Mouse (Mus musculus) liver, embryonic 11.5 days (tissue): ENCODE data around the gene Krtap29-1. TPM values are rescaled to one million over a fixed set of nuclear protein-coding genes. Genes with fewer than 3 reads are reported as not detected.

ENCODE experiments used
- ATAC-seq: fragments of 200-750 bp; cut with Nextera tagmentation; replicated peaks from 2 replicates; pipeline ENCODE4 v1.8.0; 2017; ENCODE audit warnings: moderate number of reproducible peaks, mild to moderate bottlenecking, moderate TSS enrichment, moderate library complexity; ENCODE audit not compliant: low FRiP score
- DNase-seq: peaks from one replicate; pipeline ENCODE4 v3.0.0-alpha.2; 2017; ENCODE audit warnings: low spot score
- H3K27ac ChIP-seq: fragments of 300-500 bp; sonication (generic); 2 replicates; pipeline ENCODE4 v1.5.1; 2014; ENCODE audit warnings: mild to moderate bottlenecking, low read depth, low read length, control low read depth
- H3K27me3 ChIP-seq: fragments of 300-500 bp; sonication (generic); replicated peaks from 2 replicates; pipeline ENCODE4 v1.6.1; 2014; ENCODE audit warnings: low read length, mixed read lengths; ENCODE audit not compliant: control insufficient read depth, insufficient read depth
- H3K36me3 ChIP-seq: fragments of 300-500 bp; sonication (generic); 2 replicates; pipeline ENCODE4 v1.6.1; 2014; ENCODE audit warnings: mild to moderate bottlenecking, low read length, moderate library complexity, mixed read lengths; ENCODE audit not compliant: control insufficient read depth, insufficient read depth
- H3K4me1 ChIP-seq: fragments of 300-500 bp; sonication (generic); replicated peaks from 2 replicates; pipeline ENCODE4 v1.6.1; 2014; ENCODE audit warnings: low read length, mixed read lengths; ENCODE audit not compliant: control insufficient read depth, insufficient read depth
- H3K4me2 ChIP-seq: fragments of 300-500 bp; sonication (generic); 2 replicates; pipeline ENCODE4 v1.6.1; 2014; ENCODE audit warnings: mild to moderate bottlenecking, control low read depth, moderate library complexity
- H3K4me3 ChIP-seq: fragments of 300-500 bp; sonication (generic); 2 replicates; pipeline ENCODE4 v1.5.1; 2014; ENCODE audit warnings: low read depth, low read length, control low read depth
- H3K9ac ChIP-seq: fragments of 300-500 bp; sonication (generic); 2 replicates; pipeline ENCODE4 v1.6.1; 2014; ENCODE audit warnings: low read depth, low read length, control low read depth
- H3K9me3 ChIP-seq: fragments of 300-500 bp; sonication (generic); 2 replicates; pipeline ENCODE4 v1.6.1; 2016; ENCODE audit warnings: low read length, inconsistent platforms, mixed read lengths; ENCODE audit not compliant: control insufficient read depth
- WGBS: fragments of 180-500 bp; shearing (Covaris S2); extraction: QIAGEN DNeasy Blood & Tissue Kit; methylation state at CpG from one replicate; pipeline ENCODE4 v1.1.7; 2014; 5-methylcytosine and 5-hydroxymethylcytosine counted together
- polyA plus RNA-seq: library from polyadenylated mRNA; unstranded; fragments of >200 nt; fragmentation: Nextera tagmentation; extraction: Ambion mirVana; gene quantifications from 2 replicates; pipeline ENCODE4 v1.2.1, GENCODE M21; 2014

Krtap29-1 gene
- polyA plus RNA-seq, 1 experiment from 2014 or later = not detected

GRCm38 (mm10) chr11:100004846-100005245 is 26.0 kb upstream of the Krtap29-1 start:
- Histone ChIP-seq H3K27ac (no peak overlapping the region), H3K9ac (no peak overlapping the region), H3K4me3 (no peak overlapping the region), H3K36me3 (no peaks in the 10 kb centered on the region), H3K4me2 (no peak overlapping the region), H3K9me3 (no peaks in the 10 kb centered on the region), H3K27me3 (no peaks in the 10 kb centered on the region), H3K4me1 (no peaks in the 10 kb centered on the region)
- no peak for DNase-seq
- ATAC-seq = no peak
- WGBS = 29% methylated on average over 6 of the region's 6 CpGs

- H3K36me3 ChIP-seq = no peaks in the 10 kb centered on the region
- H3K27me3 ChIP-seq = no peaks in the 10 kb centered on the region
- no peak overlapping the region for H3K27ac ChIP-seq
- no peak overlapping the region for H3K4me3 ChIP-seq
- no peak overlapping the region for H3K4me2 ChIP-seq
- DNase-seq (no peak), ATAC-seq (no peak)
- no peak overlapping the region for H3K9ac ChIP-seq
- H3K4me1 ChIP-seq = no peaks in the 10 kb centered on the region
- no peaks in the 10 kb centered on the region for H3K9me3 ChIP-seq
- WGBS = 84% methylated on average over 7 of the region's 7 CpGs
Observed at GRCm38 (mm10) chr11:99999091-99999490, 20.2 kb upstream of the Krtap29-1 start.

- no peak overlapping the region for H3K4me2 ChIP-seq
- no peaks in the 10 kb centered on the region for H3K9me3 ChIP-seq
- no peak for DNase-seq
- no peak overlapping the region for H3K27ac ChIP-seq
- H3K4me3 ChIP-seq = no peak overlapping the region
- 57% methylated on average over 4 of the region's 4 CpGs for WGBS
- no peaks in the 10 kb centered on the region for H3K4me1 ChIP-seq
- no peak overlapping the region for H3K9ac ChIP-seq
- no peaks in the 10 kb centered on the region for H3K27me3 ChIP-seq
- ATAC-seq = no peak
- H3K36me3 ChIP-seq = no peaks in the 10 kb centered on the region
Observed at GRCm38 (mm10) chr11:99994384-99994661, 15.5 kb upstream of the Krtap29-1 start.

GRCm38 (mm10) chr11:99993620-99994383 is 14.9 kb upstream of the Krtap29-1 start, which contains the start of gene Krtap17-1:
Krtap17-1 (minus strand) TSS chr11:99993994.
- Histone ChIP-seq H3K4me2 (no peak within 1 kb of the TSS), H3K4me3 (no peak within 1 kb of the TSS), H3K27ac (no peak within 1 kb of the TSS), H3K9me3 (no peaks in the 10 kb centered on the region), H3K36me3 (no peaks in the 10 kb centered on the region), H3K9ac (no peak within 1 kb of the TSS), H3K27me3 (no peaks in the 10 kb centered on the region), H3K4me1 (no peaks in the 10 kb centered on the region)
- WGBS = 27% methylated on average over 25 of the region's 26 CpGs
- ATAC-seq (no peak), DNase-seq (no peak)

GRCm38 (mm10) chr11:99990571-99990970 is 11.7 kb upstream of the Krtap29-1 start:
- no peaks in the 10 kb centered on the region for H3K36me3 ChIP-seq
- no peak for DNase-seq
- H3K9ac ChIP-seq = no peak overlapping the region
- H3K4me2 ChIP-seq = no peak overlapping the region
- 79% methylated on average over 3 of the region's 3 CpGs for WGBS
- H3K27ac ChIP-seq = no peak overlapping the region
- no peaks in the 10 kb centered on the region for H3K4me1 ChIP-seq
- ATAC-seq = no peak
- no peaks in the 10 kb centered on the region for H3K27me3 ChIP-seq
- no peaks in the 10 kb centered on the region for H3K9me3 ChIP-seq
- H3K4me3 ChIP-seq = no peak overlapping the region

GRCm38 (mm10) chr11:99989881-99990405 is 11.1 kb upstream of the Krtap29-1 start:
- 71% methylated on average over 6 of the region's 6 CpGs for WGBS
- no peak for ATAC-seq
- no peak overlapping the region for H3K4me2 ChIP-seq

GRCm38 (mm10) chr11:99988530-99988929 is 9.7 kb upstream of the Krtap29-1 start:
- Histone ChIP-seq H3K9ac (no peak overlapping the region), H3K9me3 (no peaks in the 10 kb centered on the region), H3K27me3 (no peaks in the 10 kb centered on the region), H3K4me1 (no peaks in the 10 kb centered on the region), H3K36me3 (no peaks in the 10 kb centered on the region), H3K4me3 (no peak overlapping the region), H3K4me2 (no peak overlapping the region), H3K27ac (no peak overlapping the region)
- DNase-seq (no peak), ATAC-seq (no peak)
- 89% methylated on average over 3 of the region's 3 CpGs for WGBS

More at GRCm38 (mm10) chr11:99989881-99990405, 11.1 kb upstream of the Krtap29-1 start:
- Histone ChIP-seq H3K36me3 (no peaks in the 10 kb centered on the region), H3K9me3 (no peaks in the 10 kb centered on the region), H3K27me3 (no peaks in the 10 kb centered on the region), H3K9ac (no peak overlapping the region), H3K4me1 (no peaks in the 10 kb centered on the region), H3K27ac (no peak overlapping the region), H3K4me3 (no peak overlapping the region)
- DNase-seq = no peak

GRCm38 (mm10) chr11:99986180-99986647 is 7.4 kb upstream of the Krtap29-1 start, which contains the start of gene Krtap16-1:
Krtap16-1 (minus strand) TSS chr11:99986597.
- WGBS = 83% methylated on average over 8 of the region's 8 CpGs
- DNase-seq = no peak
- no peak for ATAC-seq

More at GRCm38 (mm10) chr11:99986180-99986647, 7.4 kb upstream of the Krtap29-1 start, which contains the start of gene Krtap16-1:
- H3K4me1 ChIP-seq = no peaks in the 10 kb centered on the region
- H3K27ac ChIP-seq = no peak within 1 kb of the TSS
- H3K36me3 ChIP-seq = no peaks in the 10 kb centered on the region
- H3K27me3 ChIP-seq = no peaks in the 10 kb centered on the region
- no peak within 1 kb of the TSS for H3K4me3 ChIP-seq
- H3K9ac ChIP-seq = no peak within 1 kb of the TSS
- no peaks in the 10 kb centered on the region for H3K9me3 ChIP-seq
- no peak within 1 kb of the TSS for H3K4me2 ChIP-seq
